Mouse (Mus musculus) heart, postnatal 25 days (tissue): ENCODE measurements around the gene Unc5cl. TPM values are rescaled to one million over a fixed set of nuclear protein-coding genes. Genes with fewer than 3 reads are reported as not detected.

ENCODE experiments used
- DNase-seq: peaks from one replicate; pipeline ENCODE4 v3.0.0; 2022; ENCODE audit warnings: low spot score
- intact Hi-C: fragments of 180-260 bp; cut with DNase I; formaldehyde crosslinking; loops from one replicate; pipeline ENCODE4 v1.15.1; 2025
- total RNA-seq, 2 experiments: library from RNA; stranded (reverse); gene quantifications; 2 replicates each; pipeline ENCODE4 v1.2.3; 2021

Gene Unc5cl
- total RNA-seq, 2 experiments from 2014 or later, result 0.14 to 0.16 TPM

DNA sequence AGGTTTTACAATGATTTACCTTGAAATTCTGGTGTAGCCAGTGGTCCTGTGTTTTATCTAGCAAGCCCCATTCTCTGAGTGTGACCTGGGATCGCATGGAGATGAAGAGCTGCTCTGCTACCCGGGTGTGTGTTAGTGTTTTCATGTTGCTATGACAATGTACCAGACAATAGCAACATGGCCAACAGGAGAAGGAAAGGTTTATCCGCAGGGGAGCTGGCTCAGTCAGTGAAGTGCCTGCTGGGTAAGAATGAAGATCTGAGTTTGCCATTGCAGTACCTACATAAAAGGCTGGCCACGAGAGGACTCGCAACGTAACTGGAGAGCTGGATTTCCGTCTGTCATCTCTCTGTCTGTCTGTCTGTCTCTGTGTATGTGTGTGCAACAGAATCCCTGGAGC lies 64.3 kb downstream of the Unc5cl start:
- no peak for DNase-seq

DNA sequence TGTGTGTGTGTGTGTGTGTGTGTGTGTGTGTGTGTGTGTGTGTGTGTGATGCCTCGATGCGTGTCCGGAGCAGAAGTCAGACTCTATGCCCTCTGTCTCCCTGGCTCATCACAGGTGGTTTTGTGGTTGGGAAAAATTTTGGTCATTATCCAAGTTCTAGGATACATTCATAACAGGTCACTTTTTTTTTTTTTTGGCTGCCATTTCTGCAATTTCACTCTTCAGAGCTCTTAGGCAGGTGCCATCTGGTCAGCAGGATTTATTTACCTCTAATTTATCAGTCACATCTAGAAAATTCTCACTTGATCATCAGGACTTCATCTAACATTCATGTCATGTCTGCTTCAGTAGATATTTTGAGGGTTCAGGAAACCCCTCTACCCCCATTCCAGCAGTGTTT lies 65.7 kb downstream of the Unc5cl start:
- no peak for DNase-seq
- intact Hi-C loops, result no loop called here

More for the DNA sequence above, 64.3 kb downstream of the Unc5cl start:
- intact Hi-C loops, result no loop called here

DNA sequence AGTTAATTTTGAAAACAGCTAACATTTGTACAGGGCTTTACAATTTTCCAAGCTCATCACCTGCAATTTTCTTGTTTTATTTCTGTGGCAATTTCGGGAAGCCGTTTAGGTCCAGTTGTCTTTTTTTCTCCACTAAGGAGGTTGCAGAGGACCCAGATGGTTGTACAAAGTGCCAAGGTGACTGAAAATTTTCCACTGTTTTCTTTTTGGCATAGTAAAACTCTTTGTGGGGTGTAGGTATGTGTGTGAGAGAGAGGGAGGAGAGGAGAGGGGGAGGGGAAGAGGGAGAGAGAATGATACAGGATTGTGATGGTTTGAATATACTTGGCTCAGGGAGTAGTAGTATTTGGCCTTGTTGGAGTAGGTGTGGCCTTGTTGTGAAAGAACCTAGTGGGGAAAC lies 68.4 kb downstream of the Unc5cl start:
- intact Hi-C loops, result no loop called here

DNA sequence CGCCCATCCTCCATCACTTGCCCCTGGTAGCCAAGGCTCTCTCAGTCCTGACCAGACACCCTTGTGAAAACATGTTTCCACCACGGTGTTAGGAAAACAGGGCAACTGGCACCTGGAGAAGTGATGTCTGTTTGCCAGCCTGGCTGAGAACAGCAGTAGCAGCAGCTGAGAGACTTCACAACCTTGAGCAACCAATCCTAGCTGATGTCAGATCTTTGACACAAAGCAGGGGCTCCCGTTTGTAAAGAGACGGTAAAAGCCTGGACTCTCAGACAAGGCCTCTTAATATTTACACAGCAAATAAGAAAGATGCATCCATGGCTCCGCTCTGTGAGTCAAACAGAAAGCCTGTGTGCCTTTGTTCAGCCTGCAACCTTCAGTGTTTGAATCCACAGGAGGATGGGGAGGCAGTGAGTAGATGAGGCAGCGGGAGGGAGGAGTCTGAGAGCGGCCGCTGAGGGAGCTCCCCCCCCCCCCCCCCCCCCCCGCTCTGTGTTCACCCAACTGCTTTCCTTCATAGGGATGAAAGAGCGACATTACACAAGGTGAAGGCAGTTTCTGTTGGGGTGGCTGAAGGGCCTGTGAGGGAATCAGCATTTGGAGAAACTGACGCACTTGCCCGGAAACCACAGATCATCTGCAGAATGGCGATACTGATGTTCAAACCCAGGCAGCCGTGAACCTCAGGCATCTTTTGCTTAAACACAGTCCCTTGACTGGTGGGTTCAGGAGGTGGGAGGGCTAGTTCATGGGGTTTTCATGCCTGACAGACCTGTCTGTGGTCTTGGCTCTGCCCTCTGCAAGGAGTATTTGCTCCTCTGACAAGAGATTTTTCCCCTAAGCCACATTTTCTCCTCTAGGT lies 79.4 kb downstream of the Unc5cl start:
- intact Hi-C loops, result no loop called here
- no peak for DNase-seq

More for the DNA sequence above, 68.4 kb downstream of the Unc5cl start:
- DNase-seq, result no peak

DNA sequence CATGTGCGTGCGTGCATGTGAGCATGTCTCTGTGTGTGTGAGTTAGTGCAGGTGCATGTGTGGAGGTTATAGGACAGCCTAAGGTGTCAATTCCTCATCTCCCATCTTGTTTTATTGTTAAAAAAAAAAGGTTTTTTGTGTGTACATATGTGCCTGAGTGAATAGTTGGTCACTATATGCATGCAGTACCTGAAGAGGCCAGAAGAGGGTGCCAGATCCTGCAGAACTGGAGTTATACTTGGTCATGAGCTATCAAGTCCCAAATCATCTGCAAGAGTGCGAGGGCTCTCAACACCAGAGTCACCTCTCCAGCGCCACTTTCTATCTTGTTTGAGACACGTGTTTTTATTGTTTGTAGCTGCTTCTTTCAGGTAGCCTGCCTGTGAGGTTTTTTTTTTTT lies 83.6 kb downstream of the Unc5cl start:
- intact Hi-C loops, result no loop called here
- DNase-seq, result no peak

DNA sequence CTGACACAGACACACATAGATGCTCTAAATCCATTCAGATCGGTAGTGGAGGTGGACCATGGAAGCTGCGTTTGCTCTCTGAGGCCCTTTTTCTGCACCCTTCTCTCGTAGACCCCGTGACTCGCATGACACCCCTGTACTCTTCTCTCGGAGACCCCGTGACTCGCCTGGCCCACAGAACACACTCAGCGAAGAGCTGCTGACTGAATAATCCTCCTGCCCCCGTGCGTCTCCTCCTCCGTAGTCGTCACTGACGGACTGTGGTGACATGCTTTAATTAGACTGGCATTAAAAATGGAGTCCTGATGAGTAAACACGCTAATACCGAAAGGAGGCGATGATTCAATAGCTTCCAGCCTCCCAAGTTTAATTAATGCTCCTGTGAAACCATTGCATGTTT lies 84.6 kb downstream of the Unc5cl start:
- DNase-seq, result no peak
- intact Hi-C loops, result no loop called here

DNA sequence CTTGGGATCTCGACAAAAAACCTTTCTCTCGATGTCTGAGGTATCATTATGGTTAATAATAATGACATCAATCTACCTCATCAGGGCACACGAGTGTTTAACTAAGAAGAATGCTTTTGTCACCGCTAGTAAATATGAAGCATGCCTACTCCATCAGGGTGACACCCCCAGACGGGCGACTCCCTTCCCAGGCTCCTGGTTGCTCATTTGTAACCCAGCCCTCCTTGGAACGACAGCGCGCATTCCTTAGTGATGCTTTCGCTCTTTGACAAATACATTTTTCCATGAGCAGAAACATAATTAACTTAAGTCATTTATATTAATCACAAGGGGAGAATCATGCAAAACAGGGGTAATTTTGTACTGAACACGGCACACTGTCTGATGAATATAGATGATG lies 88.0 kb downstream of the Unc5cl start:
- DNase-seq, result no peak
- intact Hi-C loops, result no loop called here

DNA sequence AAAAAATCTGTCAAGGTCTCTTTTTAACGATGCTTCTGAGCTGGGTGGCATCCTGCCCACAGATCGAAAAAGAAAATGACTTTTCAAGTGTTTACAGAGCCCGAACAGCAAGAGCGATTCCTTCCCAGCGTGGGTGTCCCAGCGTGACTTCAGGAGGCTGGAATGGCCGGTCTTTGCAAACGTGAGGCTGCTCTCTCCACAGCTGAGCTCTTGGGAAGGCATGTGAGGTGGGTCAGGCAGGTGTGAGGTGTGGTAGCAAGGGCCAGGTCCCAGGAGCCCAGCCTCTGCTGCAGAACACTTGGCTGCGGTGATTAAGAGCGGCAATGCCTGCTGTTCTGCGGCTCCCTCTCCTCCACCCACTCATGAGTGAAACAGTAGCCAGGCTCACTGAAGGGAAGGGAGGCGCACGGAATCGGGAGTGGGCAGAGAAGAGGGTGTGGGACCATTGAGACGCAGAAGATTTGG lies 88.6 kb downstream of the Unc5cl start:
- intact Hi-C loops, result no loop called here
- DNase-seq, result no peak

DNA sequence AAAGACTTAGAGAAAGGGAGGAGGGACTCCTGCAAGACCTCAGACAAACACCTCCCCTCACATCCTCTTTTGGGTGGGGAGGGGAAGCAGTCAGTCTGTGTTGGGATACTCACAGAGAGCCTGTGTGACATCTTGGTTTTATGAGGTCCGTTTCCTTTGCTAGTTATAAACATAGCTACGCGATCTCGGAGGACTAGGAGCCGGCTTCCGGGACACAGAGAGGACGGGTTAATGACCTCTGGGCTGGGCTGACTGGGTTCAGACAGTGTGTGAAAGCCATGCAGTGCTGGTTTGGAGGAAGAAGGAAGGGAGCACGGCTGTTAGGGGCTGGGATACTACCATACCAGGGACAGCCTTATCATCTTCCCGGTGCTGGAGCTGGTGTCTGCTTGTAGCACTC lies 90.0 kb downstream of the Unc5cl start:
- intact Hi-C loops, result no loop called here
- no peak for DNase-seq

DNA sequence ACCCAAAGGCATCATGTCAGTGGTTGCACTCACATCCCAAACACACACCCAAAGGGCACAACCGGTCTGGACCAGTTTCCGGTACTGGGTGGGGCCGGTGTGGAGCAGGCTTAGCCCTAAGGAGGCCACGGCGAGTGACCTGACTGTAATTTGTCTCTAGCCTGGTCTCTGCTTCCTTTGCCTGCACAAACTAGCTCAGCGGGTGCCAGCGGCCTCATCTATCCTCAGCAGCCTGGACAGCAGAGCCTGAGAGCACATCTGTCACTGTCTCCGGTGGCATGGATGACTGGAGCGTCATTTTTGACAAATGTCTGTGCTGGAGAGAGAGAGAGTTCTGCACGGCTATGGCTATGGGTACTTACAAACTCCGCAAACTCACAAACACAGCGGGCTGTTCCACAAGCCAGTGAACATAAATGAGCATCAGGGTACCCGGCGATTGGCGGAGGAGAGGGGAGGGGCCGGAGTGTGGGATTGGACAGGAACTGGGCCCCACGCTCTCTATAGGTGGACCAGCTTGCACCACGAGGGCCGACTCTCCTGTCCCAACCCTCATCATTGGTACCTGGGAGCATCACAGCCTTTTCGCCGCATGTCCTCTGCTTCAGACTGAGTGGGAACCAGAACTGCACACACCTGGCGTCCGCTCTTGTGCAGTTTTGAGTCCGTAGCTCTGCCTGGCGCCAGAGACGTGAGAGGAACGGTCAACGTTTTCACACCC lies 90.7 kb downstream of the Unc5cl start:
- no peak for DNase-seq
- intact Hi-C loops, result no loop called here

DNA sequence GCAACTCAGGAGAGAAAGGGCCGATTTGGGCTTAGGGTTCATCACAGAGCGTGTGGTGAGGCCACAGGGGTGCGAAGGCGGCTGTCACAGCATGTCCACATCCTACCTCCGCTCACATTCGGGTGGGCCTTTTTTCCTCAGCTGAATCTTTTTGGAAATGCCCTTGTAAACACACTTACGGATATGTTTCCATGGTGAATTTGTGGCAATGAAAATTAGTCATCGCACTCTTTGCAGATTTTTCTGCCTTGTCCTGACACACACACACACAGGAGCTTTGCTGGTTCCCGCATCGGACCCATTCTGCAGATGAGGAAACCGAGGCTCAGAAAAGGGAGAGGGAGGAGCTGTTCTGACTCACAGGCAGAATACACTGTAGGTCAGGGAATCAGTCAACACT lies 91.3 kb downstream of the Unc5cl start:
- intact Hi-C loops, result no loop called here
- no peak for DNase-seq

DNA sequence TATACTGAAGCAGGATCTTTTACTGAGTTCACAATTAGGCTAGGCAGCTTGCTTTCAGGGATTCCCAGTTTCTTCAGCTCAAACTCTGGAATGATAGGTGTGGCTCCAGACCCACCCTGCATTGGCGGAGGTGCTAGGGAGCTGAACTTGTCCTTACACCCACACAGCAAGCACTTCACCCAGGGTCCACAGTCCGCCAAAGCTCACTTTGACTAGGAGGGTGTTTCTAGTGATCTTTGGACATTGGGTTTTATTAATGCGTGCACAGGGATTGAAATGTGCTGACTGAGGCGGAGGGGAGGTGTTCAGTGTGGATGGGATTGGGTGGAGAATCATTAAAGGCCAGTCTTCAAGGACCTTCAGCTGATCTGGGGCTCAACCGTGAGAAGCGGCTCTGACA lies 93.0 kb downstream of the Unc5cl start:
- DNase-seq, result no peak

DNA sequence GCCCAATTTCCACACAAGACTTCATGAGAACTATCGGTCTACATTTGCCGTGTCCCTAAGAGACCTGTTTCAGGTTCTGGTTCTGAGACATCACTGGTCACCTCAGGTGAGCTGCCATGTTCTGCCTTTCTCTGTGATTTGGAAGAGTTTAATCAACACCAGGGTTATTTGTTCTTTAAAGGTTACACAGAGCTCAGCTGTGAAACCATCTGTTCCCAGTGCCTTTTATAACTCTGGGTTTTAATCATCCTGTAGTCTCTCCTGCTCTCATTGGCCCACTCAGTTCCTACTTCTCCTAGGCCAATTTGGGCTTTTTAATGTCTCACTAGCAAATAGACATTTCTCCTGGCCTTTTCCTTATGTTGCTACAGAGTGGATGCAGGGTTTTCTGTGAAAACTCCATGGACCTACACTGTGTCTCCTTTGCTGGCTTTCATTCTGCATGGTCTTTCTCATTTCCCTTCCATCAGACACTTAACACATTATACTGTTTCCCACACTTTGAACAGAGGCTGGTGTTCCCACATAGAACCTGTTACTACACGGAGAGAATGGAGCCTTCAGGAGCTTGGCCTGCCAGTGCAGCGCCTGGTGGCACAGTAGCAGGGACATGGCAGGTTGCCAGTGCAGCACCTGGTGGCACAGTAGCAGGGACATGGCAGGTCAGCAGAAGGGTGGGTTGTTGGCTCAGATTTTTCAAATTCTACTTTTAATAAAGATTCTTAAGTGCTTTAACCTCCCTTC lies 97.3 kb downstream of the Unc5cl start:
- intact Hi-C loops, result no loop called here
- DNase-seq, result no peak

More for the DNA sequence above, 93.0 kb downstream of the Unc5cl start:
- intact Hi-C loops, result no loop called here

DNA sequence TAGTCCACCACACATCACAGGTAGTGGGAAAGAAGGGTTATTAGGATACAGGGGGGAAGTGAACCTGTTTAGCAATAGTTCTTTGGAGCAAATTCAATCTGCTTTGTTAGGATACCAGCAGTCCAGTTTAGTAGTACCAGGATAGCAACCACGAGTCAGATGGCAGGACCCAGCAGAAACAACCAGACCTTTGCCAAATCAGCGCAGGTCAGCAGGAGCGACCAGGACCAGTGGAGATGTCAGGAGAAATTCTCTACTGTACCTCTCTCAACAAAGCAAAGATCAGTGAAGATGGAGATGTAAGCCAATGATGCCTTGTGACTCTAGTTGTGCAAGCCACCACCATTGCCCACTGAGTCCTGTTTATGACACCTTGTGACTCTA lies 97.8 kb downstream of the Unc5cl start:
- intact Hi-C loops, result no loop called here
- DNase-seq, result no peak

DNA sequence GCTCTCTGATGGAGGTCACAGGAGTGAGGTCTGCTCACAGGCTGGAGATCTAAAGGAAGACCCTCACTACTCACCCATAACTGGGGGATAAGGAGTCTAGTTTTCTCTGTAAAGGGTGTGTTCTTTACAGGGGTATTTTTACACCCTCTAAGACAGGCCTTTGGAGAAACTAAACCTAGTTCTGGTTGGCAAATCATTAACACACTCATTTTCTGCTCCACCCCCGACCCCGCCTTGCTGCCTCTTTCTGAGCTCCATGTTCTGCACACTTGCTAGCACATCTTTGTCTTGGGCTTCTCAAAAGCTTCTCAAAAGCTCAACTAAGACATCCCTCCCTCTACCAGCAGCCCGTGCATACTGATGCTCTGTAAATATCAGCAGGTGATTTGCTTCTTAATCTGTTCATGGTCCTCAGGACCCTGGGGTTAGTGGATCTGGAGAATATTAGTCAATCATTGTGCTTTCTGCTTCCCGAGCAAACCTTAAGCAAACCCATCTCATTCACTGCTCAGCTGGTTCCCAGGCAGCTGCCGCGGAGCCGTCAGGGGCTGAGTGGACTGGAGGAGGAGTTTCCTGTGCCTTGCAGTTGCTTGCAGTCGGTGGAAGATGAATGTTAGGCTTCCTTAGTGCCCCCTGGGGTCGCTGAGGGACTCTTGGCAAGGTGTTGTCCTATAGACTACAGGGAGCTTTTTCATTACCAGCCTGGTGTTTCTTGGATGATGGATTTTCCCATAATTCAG lies 101.7 kb downstream of the Unc5cl start:
- intact Hi-C loops, result no loop called here
- DNase-seq, result no peak

DNA sequence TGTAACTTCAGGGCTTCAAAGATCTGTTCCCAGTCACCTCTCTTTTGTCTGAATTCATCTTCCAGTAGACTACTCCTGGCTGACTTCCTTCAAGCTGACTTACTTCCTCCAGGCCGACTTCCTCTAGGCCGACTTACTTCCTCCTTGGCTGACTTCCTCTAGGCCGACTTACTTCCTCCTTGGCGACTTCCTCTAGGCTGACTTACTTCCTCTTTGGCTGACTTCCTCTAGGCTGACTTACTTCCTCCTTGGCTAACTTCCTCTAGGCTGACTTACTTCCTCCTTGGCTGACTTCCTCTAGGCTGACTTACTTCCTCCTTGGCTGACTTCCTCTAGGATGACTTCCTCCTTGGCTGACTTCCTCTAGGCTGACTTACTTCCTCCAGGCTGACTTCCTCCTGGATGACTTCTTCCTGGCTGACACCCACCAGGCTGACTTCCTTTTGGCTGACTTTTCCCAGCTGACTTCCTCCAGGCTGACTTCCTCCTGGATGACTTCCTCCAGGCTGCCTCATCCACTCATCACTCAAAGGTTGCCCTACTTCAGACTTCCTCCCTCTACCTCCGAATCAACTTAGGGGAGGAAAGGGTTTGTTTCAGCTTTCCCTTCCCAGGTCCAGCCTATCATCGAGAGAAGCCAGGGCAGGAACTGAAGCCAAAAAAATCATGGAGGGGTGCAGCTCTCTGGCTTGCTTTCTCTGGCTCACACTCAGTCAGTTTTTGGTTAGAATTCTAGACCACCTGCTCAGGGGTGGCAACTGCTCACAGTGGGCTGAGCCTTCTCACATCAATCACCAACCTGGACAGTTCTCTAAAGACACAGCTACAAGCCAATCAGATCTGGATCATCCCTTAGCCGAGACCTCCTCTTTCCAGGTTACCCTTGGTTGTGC lies 103.4 kb downstream of the Unc5cl start:
- intact Hi-C loops, result no loop called here

DNA sequence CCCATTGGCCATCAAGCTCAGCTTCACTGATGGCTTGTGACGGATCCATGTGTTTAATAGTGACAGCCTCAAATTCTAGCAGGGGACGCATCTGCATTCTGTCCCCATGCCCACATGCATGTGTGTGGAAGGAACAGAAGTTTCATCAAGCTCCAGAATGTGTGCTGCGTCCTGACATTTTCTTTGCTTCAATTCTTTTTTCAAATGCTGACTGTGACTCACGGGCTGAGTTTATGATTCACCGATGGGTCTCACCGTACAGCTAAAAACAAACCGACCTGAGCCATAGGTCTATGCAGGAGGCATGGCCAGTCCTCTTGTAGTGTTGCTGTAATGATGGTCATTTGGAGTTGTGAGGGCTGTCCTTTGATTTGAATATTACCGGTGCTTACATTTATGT lies 110.2 kb downstream of the Unc5cl start:
- no peak for DNase-seq
- intact Hi-C loops, result no loop called here

More for the DNA sequence above, 103.4 kb downstream of the Unc5cl start:
- DNase-seq, result no peak

DNA sequence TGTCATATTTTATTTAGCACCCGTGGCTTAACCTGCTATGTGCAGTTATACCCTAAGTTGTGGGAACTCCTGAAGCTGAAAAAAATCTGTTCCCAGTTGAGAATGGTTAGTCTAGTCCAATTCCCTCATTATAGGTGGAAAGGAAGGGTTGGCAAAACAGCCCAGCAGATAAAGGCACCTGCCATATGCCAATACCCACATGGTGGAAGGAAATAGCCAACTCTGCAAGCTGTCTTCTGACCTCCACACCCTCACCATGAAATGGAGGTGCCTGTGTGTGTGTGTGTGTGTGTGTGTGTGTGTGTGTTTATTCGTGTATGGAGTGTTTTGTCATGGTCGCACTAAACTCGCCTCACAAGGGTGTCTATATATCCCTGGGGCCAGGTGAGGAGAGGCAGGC lies 115.0 kb downstream of the Unc5cl start:
- DNase-seq, result no peak
- intact Hi-C loops, result no loop called here

DNA sequence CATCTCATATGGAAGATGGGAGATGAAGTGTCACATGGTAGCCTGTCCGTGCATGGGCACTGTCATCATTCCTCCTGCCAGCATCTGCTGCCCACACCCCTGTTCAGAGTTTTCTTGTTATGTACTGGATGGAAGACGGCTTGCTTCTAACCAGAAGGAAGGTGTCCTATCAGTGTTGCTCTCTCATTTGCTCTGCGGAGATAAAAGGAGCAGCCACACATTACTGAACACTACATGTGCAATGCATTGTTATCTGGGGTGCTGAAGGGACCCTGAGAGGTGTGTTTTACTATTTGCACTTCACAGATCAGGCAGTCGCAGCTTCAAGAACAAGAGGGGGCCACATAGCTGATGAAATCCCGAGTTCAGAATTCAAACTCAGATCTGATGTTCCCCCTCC lies 126.5 kb downstream of the Unc5cl start:
- intact Hi-C loops, result no loop called here
- no peak for DNase-seq
